Mouse (Mus musculus) kidney, embryonic 14.5 days (tissue): ENCODE measurements around the gene Olfr536. TPM values are rescaled to one million over a fixed set of nuclear protein-coding genes. Genes with fewer than 3 reads are reported as not detected.

ENCODE experiments used
- polyA plus RNA-seq: library from polyadenylated mRNA; unstranded; fragments of >200 nt; fragmentation: Nextera tagmentation; extraction: Ambion mirVana; gene quantifications from 2 replicates; pipeline ENCODE4 v1.2.1, GENCODE M21; 2014

Olfr536 gene
- polyA plus RNA-seq, 1 experiment from 2014 or later, result not detected

Other genes with a start within 250 kb of the Olfr536 start
- gene Olfr525, start 186.5 kb downstream of the Olfr536 start, polyA plus RNA-seq, result not detected in 2 replicates
- not detected in 2 replicates for gene Olfr527, start 173.4 kb downstream of the Olfr536 start, polyA plus RNA-seq
- not detected in 2 replicates for gene Olfr60, start 145.7 kb downstream of the Olfr536 start, polyA plus RNA-seq
- not detected in 2 replicates for gene Olfr530, start 131.1 kb downstream of the Olfr536 start, polyA plus RNA-seq
- gene Olfr531, start 104.5 kb downstream of the Olfr536 start, polyA plus RNA-seq, result not detected in 2 replicates
- gene Olfr532, start 85.8 kb downstream of the Olfr536 start, polyA plus RNA-seq, result not detected in 2 replicates
- gene Olfr533, start 44.0 kb downstream of the Olfr536 start, polyA plus RNA-seq, result not detected in 2 replicates
- gene Olfr535, start 23.2 kb downstream of the Olfr536 start, polyA plus RNA-seq, result not detected in 2 replicates
- not detected in 2 replicates for gene Olfr538, start 60.5 kb upstream of the Olfr536 start, polyA plus RNA-seq
- gene Olfr46, start 93.9 kb upstream of the Olfr536 start, polyA plus RNA-seq, result not detected in 2 replicates
- gene Olfr61, start 121.6 kb upstream of the Olfr536 start, polyA plus RNA-seq, result not detected in 2 replicates
- not detected in 2 replicates for gene Olfr53, start 139.1 kb upstream of the Olfr536 start, polyA plus RNA-seq
- not detected in 2 replicates for gene Olfr539, start 152.5 kb upstream of the Olfr536 start, polyA plus RNA-seq
- gene Olfr45, start 174.6 kb upstream of the Olfr536 start, polyA plus RNA-seq, result not detected in 2 replicates
- gene Olfr541, start 189.9 kb upstream of the Olfr536 start, polyA plus RNA-seq, result not detected in 2 replicates